Mouse (Mus musculus) G1E (cell line): ENCODE results near the gene Cisd3.

ENCODE experiments used
- CTCF ChIP-seq: IDR thresholded peaks from 2 replicates; pipeline ENCODE4 v1.5.1; 2012; ENCODE audit warnings: low read depth, low read length, inconsistent platforms, mixed read lengths
- GATA1 ChIP-seq: IDR thresholded peaks from 2 replicates; pipeline ENCODE4 v1.6.1; 2012; ENCODE audit warnings: borderline replicate concordance, low read length, inconsistent platforms, mixed read lengths
- TAL1 ChIP-seq: conservative IDR thresholded peaks from 2 replicates; pipeline ENCODE4 v1.6.1; 2012; ENCODE audit warnings: low read depth, low read length, inconsistent platforms, mixed read lengths

DNA sequence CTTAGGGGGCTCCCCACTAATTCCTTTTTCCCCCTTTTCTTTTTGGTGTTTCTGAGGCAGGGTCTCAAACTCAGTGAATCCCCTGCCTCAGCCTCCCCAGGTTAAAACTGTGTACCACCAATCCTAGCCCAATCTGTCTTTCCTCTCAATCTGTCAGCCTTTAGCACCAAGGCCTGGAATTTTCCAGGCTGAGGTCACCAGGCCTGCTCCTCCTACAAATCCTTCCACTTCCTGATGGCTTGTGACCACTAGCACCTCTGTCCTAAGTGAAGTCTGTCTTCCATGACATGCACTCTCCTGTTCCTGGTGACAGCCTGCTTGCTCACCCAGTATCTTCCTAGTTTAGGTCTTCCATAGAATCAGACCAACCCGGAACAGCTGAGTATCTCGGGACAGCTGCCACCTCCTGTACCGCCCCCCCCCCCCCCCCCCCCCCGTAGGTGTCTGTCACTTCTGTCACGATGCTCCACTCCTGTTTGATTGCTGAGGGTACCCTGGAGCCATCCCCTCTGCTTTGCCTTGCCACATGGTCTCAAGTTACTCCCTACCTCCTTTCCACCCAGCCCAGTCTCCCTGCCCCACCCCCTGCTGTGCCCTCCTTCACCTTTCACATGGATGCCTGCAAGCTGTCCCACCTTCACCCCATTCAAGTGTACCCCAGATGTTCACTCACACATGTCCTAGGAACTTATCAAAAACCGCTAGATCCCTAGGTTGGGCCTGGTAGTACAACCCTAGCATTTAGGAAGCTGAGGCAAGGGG is 28.3 kb upstream of the Cisd3 start:
- TF ChIP-seq CTCF (no peak), TAL1 (no peak), GATA1 (no peak)
